Mouse (Mus musculus): Measurements from ENCODE around the gene Hypk. TPM values are rescaled to one million over a fixed set of nuclear protein-coding genes. Genes with fewer than 3 reads are reported as not detected.

The Hypk gene
- polyA plus RNA-seq, 1 experiment from 2014 or later, result 124 TPM

DNA sequence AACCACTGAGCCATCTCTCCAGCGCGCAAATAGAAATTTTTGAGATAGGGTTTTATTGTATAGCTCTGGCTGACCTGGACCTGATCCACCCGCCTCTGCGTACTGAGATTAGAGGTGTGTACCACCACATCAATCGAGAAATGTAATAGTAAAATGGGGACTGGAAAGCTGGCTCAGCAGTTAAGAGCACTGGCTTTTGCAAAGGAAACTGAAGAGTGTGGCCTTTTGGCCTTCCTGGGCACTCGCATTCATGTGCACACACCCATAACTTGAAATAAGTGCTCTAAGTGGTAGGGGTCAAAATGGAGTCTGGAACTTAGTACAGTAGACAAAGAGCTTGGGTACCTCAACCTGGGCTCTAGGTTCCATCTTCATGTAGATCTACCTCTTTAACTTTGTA is 36.7 kb upstream of the Hypk start:
- peak overlapping the region; percentile 79 for H3K4me2 ChIP-seq

DNA sequence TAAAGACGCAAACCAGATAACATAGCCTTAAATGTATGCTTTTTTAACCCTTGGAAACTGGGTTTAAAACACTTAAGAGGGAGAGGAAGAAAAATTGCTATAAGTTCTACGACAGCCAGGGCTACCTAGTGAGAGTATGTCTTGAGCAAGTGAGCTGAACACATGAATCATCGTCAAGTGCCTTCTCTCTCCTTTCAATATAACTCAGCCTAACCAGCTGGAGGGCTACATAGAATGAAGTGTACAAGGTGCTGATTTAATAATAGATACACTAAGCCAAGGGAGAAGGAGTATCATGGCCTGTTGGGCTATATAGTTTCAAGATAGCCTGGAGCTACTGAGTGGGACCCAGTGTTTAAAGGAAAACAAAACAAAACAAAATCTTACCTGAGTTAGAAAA is 34.6 kb upstream of the Hypk start:
- H3K9me3 ChIP-seq (replicated peaks; ENCODE audit: control insufficient read depth, low read length), result no peaks in the 10 kb centered on the region
- no peaks in the 10 kb centered on the region for H3K27me3 ChIP-seq (ENCODE audit: control insufficient read depth, insufficient read depth, low read length)
- H3K9ac ChIP-seq (ENCODE audit: low read depth, low read length), result no peak overlapping the region
- ATAC-seq (replicated peaks; ENCODE audit: insufficient number of reproducible peaks, low FRiP score, low TSS enrichment), result no peak
- H3K27ac ChIP-seq (ENCODE audit: low read depth, low read length), result no peak overlapping the region
- H3K36me3 ChIP-seq (ENCODE audit: control insufficient read depth, insufficient read depth, low read length), result peaks cover 18% of the 10 kb centered on the region
- WGBS (ENCODE audit: insufficient replicate concordance), result 85% methylated on average over 3 of the region's 3 CpGs
- no peak overlapping the region for H3K4me3 ChIP-seq (ENCODE audit: low read depth, low read length)
- H3K4me2 ChIP-seq, result no peak overlapping the region
- peaks cover 16% of the 10 kb centered on the region for H3K4me1 ChIP-seq (ENCODE audit: control insufficient read depth, insufficient read depth, low read length)

More for the DNA sequence above, 36.7 kb upstream of the Hypk start:
- peaks cover 7% of the 10 kb centered on the region for H3K36me3 ChIP-seq (ENCODE audit: control insufficient read depth, insufficient read depth, low read length)
- peaks cover 16% of the 10 kb centered on the region for H3K4me1 ChIP-seq (ENCODE audit: control insufficient read depth, insufficient read depth, low read length)
- no peak overlapping the region for H3K27ac ChIP-seq (ENCODE audit: low read depth, low read length)
- ATAC-seq (replicated peaks; ENCODE audit: insufficient number of reproducible peaks, low FRiP score, low TSS enrichment), result no peak
- H3K9me3 ChIP-seq (replicated peaks; ENCODE audit: control insufficient read depth, low read length), result no peaks in the 10 kb centered on the region
- WGBS (ENCODE audit: insufficient replicate concordance), result 85% methylated on average over 6 of the region's 6 CpGs
- H3K9ac ChIP-seq (ENCODE audit: low read depth, low read length), result no peak overlapping the region
- no peak overlapping the region for H3K4me3 ChIP-seq (ENCODE audit: low read depth, low read length)
- H3K27me3 ChIP-seq (ENCODE audit: control insufficient read depth, insufficient read depth, low read length), result no peaks in the 10 kb centered on the region

DNA sequence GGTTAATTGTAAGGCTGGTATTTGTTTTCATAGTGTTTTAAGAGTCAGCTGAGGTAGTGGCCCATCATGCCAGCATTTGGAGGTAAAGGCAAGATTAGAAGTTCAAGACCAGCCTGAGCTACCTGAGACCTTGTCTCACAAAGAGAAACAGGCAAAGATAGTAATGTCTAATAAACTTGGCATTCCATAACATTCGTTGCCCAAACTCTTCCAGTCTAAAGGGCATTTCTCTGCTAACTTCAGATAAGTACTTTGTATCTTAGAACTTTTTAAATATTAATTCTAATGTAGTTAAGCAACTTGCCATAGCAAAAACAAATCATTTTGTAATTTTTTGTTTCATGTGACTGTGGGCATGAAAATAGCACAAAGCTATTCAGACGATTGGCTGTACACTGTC is 29.9 kb upstream of the Hypk start:
- H3K9ac ChIP-seq (ENCODE audit: low read depth, low read length), result no peak overlapping the region
- H3K36me3 ChIP-seq (ENCODE audit: control insufficient read depth, insufficient read depth, low read length), result peaks cover 35% of the 10 kb centered on the region

DNA sequence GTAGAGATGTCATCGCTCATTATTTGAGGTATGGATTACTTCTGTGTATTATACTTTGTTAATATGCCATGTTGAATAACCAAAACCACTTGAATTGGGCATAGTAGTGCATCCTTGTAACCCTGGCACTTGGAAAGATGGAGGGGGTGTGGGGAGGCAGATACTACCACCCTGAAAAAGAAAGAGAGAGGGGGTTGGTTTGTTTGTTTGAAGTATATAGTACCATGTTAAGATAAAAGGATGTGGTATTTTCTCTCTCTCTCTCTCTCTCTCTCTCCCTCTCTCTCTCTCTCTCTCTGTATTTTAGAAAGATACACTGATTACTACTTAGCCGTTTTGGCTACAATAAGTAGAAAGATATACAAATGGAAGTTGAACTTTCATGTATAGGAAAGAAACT is 27.2 kb upstream of the Hypk start:
- 85% methylated on average over 2 of the region's 2 CpGs for WGBS (ENCODE audit: insufficient replicate concordance)
- Histone ChIP-seq H3K4me3 (ENCODE audit: low read depth, low read length) (no peak overlapping the region), H3K9ac (ENCODE audit: low read depth, low read length) (no peak overlapping the region), H3K36me3 (ENCODE audit: control insufficient read depth, insufficient read depth, low read length) (peaks cover 42% of the 10 kb centered on the region), H3K4me1 (ENCODE audit: control insufficient read depth, insufficient read depth, low read length) (no peaks in the 10 kb centered on the region), H3K27me3 (ENCODE audit: control insufficient read depth, insufficient read depth, low read length) (no peaks in the 10 kb centered on the region), H3K9me3 (replicated peaks; ENCODE audit: control insufficient read depth, low read length) (no peaks in the 10 kb centered on the region), H3K4me2 (no peak overlapping the region), H3K27ac (ENCODE audit: low read depth, low read length) (no peak overlapping the region)
- no peak for ATAC-seq (replicated peaks; ENCODE audit: insufficient number of reproducible peaks, low FRiP score, low TSS enrichment)

More for the DNA sequence above, 29.9 kb upstream of the Hypk start:
- H3K4me2 ChIP-seq, result no peak overlapping the region
- no peak for ATAC-seq (replicated peaks; ENCODE audit: insufficient number of reproducible peaks, low FRiP score, low TSS enrichment)
- H3K9me3 ChIP-seq (replicated peaks; ENCODE audit: control insufficient read depth, low read length), result no peaks in the 10 kb centered on the region
- H3K27me3 ChIP-seq (ENCODE audit: control insufficient read depth, insufficient read depth, low read length), result no peaks in the 10 kb centered on the region
- no peaks in the 10 kb centered on the region for H3K4me1 ChIP-seq (ENCODE audit: control insufficient read depth, insufficient read depth, low read length)
- 93% methylated on average over 2 of the region's 2 CpGs for WGBS (ENCODE audit: insufficient replicate concordance)
- no peak overlapping the region for H3K4me3 ChIP-seq (ENCODE audit: low read depth, low read length)
- no peak overlapping the region for H3K27ac ChIP-seq (ENCODE audit: low read depth, low read length)

DNA sequence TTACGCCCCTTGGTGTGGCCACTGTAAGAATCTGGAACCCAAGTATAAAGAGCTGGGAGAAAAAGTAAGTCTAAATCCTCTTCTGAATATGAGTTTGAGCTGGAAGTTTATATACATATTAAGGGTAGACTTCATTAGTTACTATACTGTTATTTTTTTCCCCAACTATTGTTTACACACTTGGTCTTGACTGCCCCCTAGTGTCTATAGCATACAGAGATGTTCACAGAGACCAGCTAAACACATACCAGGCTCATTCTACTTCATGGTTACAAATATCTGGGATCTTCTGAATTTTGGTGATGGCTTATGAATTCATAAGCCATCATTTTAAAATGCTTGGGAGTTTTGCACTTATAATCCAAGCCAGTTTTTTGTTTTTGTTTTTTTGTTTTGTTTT is 18.2 kb upstream of the Hypk start:
- Histone ChIP-seq H3K4me1 (ENCODE audit: control insufficient read depth, insufficient read depth, low read length) (no peaks in the 10 kb centered on the region), H3K4me3 (ENCODE audit: low read depth, low read length) (no peak overlapping the region), H3K27ac (ENCODE audit: low read depth, low read length) (no peak overlapping the region), H3K27me3 (ENCODE audit: control insufficient read depth, insufficient read depth, low read length) (no peaks in the 10 kb centered on the region), H3K36me3 (ENCODE audit: control insufficient read depth, insufficient read depth, low read length) (peaks cover 63% of the 10 kb centered on the region), H3K4me2 (no peak overlapping the region), H3K9me3 (replicated peaks; ENCODE audit: control insufficient read depth, low read length) (no peaks in the 10 kb centered on the region), H3K9ac (ENCODE audit: low read depth, low read length) (no peak overlapping the region)
- no peak for ATAC-seq (replicated peaks; ENCODE audit: insufficient number of reproducible peaks, low FRiP score, low TSS enrichment)
- 86% methylated on average over 1 of the region's 1 CpGs for WGBS (ENCODE audit: insufficient replicate concordance)

DNA sequence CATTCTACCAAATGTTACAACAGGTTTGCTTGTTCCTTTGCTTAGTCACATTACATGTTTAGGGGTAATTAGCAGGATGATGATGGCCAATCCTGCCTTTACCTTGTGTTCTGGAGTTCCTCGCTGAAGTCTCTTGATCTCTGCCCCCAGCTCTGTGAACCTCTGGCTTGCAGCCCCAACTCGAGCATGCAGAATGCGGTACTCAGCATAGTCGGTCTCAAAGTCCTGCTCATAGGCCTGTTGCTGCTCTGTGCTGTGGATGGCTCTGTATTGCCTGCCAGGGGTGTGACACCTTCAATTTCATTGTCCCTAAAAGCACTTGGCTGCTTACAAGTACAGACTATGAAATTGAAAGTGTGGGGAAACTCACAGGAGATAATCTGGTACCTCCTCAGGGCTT is 13.3 kb upstream of the Hypk start:
- 72% methylated on average over 4 of the region's 4 CpGs for WGBS (ENCODE audit: insufficient replicate concordance)
- no peak for ATAC-seq (replicated peaks; ENCODE audit: insufficient number of reproducible peaks, low FRiP score, low TSS enrichment)
- H3K36me3 ChIP-seq (ENCODE audit: control insufficient read depth, insufficient read depth, low read length), result peaks cover 29% of the 10 kb centered on the region

DNA sequence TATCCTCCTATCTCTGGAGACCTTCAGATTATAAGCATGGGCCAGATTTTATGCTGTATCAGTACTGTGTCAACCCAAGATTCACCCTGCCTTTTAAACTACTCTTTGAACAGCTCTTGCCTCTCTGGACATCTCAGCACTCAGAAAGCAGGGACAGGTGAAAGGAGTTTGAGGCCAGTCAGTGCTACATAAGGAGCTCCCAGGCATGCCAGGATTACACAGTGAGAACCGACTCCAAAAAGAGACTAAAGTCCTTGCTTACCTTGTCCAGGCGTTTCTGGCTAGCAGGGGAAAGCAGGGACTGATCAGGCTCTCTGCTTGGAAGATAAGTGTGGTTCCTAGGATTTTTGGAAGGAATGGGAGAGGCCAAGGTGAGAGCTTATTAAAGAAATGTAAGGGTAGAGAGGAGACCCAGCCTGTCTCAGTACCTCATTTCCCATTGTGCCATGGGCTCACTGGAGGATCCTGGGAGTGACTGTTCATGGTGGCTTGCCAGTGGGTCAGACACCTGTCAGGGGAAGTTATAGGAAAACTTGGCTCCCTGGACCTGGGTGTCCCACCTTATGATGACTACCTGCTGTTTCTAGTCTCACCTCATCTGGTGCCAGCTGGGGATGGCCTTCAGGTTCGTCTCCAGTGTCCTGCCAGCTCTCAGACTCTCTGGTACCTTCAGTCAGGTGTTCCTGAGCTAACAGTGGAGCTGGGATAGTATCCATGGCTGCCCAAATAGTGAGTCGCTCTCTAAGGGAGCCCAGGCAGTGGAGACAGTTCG is 12.1 kb upstream of the Hypk start:
- WGBS (ENCODE audit: insufficient replicate concordance), result 45% methylated on average over 5 of the region's 5 CpGs
- H3K4me2 ChIP-seq, result no peak overlapping the region
- peaks cover 17% of the 10 kb centered on the region for H3K36me3 ChIP-seq (ENCODE audit: control insufficient read depth, insufficient read depth, low read length)
- H3K4me3 ChIP-seq (ENCODE audit: low read depth, low read length), result no peak overlapping the region
- H3K9me3 ChIP-seq (replicated peaks; ENCODE audit: control insufficient read depth, low read length), result no peaks in the 10 kb centered on the region
- no peak for ATAC-seq (replicated peaks; ENCODE audit: insufficient number of reproducible peaks, low FRiP score, low TSS enrichment)
- H3K27me3 ChIP-seq (ENCODE audit: control insufficient read depth, insufficient read depth, low read length), result no peaks in the 10 kb centered on the region
- no peak overlapping the region for H3K9ac ChIP-seq (ENCODE audit: low read depth, low read length)
- no peak overlapping the region for H3K27ac ChIP-seq (ENCODE audit: low read depth, low read length)
- peaks cover 8% of the 10 kb centered on the region for H3K4me1 ChIP-seq (ENCODE audit: control insufficient read depth, insufficient read depth, low read length)

More for the DNA sequence above, 13.3 kb upstream of the Hypk start:
- no peak overlapping the region for H3K9ac ChIP-seq (ENCODE audit: low read depth, low read length)
- no peaks in the 10 kb centered on the region for H3K27me3 ChIP-seq (ENCODE audit: control insufficient read depth, insufficient read depth, low read length)
- no peak overlapping the region for H3K4me2 ChIP-seq
- H3K4me1 ChIP-seq (ENCODE audit: control insufficient read depth, insufficient read depth, low read length), result peaks cover 8% of the 10 kb centered on the region
- H3K9me3 ChIP-seq (replicated peaks; ENCODE audit: control insufficient read depth, low read length), result no peaks in the 10 kb centered on the region
- no peak overlapping the region for H3K4me3 ChIP-seq (ENCODE audit: low read depth, low read length)
- H3K27ac ChIP-seq (ENCODE audit: low read depth, low read length), result no peak overlapping the region

DNA sequence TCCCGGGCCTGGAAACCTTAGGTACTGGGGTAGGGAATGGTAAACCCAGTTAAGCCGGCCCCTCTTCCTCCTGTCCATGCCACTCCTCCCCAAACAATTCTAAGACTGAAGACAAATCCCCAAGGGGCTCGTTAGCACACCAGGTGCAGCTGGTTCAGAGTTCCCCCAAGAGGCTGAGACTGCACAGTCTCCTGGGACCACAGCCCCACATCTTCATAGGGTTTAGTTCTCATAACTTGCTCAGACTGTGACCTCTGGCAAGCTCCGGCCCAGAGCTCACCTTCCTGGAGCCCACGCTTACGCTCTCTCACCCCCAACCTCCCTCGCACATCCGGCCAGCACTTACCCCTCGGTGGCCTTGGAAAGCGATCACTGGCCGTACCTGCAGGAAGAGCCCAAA is 11.3 kb upstream of the Hypk start:
- peaks cover 8% of the 10 kb centered on the region for H3K4me1 ChIP-seq (ENCODE audit: control insufficient read depth, insufficient read depth, low read length)
- H3K4me3 ChIP-seq (ENCODE audit: low read depth, low read length), result peak overlapping the region; percentile 52
- ATAC-seq (replicated peaks; ENCODE audit: insufficient number of reproducible peaks, low FRiP score, low TSS enrichment), result no peak
- H3K4me2 ChIP-seq, result peak overlapping the region; percentile 91
- H3K9me3 ChIP-seq (replicated peaks; ENCODE audit: control insufficient read depth, low read length), result no peaks in the 10 kb centered on the region
- 0 out of 2 replicates have a peak overlapping the region, but pooled peaks have one; percentile 60 for H3K9ac ChIP-seq (ENCODE audit: low read depth, low read length)
- H3K36me3 ChIP-seq (ENCODE audit: control insufficient read depth, insufficient read depth, low read length), result peaks cover 17% of the 10 kb centered on the region
- H3K27ac ChIP-seq (ENCODE audit: low read depth, low read length), result no peak overlapping the region
- H3K27me3 ChIP-seq (ENCODE audit: control insufficient read depth, insufficient read depth, low read length), result no peaks in the 10 kb centered on the region
- WGBS (ENCODE audit: insufficient replicate concordance), result 11% methylated on average over 11 of the region's 11 CpGs
